11 mouse cellular contexts compared by ENCODE assay signal in genomic region chrX:60893720-60894543, GRCm38 (mm10). TPM values are rescaled to one million over a fixed set of nuclear protein-coding genes. Genes with fewer than 3 reads are reported as not detected.
DNase-seq lines count a peak whose midpoint lies in the region; ATAC-seq and TF ChIP-seq lines count a peak whose summit lies in the region.
"Had no signal": no experiment of that assay in that cellular context is flagged by ENCODE, and none has a peak within 500 bp of the region (broad histone marks: within the 10 kb centered on the region; RNA-seq: fewer than 3 reads in every experiment).

No protein-coding gene starts in this region.

- peak overlapping the region; percentile 75 for H3K4me2 ChIP-seq in forebrain, embryonic 15.5 days (replicated peaks)
- H3K4me2 ChIP-seq in midbrain, embryonic 12.5 days (replicated peaks): peak overlapping the region; percentile 60

- peak; percentile 30 for ATAC-seq in forebrain, embryonic 15.5 days (replicated peaks)
- ATAC-seq in midbrain, embryonic 12.5 days (ENCODE audit: low FRiP score, low read depth): peak; percentile 59
- no peak for ATAC-seq in frontal cortex, adult (ENCODE audit: low TSS enrichment)

- H3K27ac ChIP-seq in gastrocnemius, adult 2 months: no peak overlapping the region
- no peak overlapping the region for H3K27ac ChIP-seq in ES-Bruce4 (ENCODE audit: insufficient read depth, low read length)
- H3K27ac ChIP-seq in forebrain, embryonic 15.5 days (replicated peaks): peak overlapping the region; percentile 78
- peak overlapping the region; percentile 91 for H3K27ac ChIP-seq in midbrain, embryonic 12.5 days (replicated peaks)

- no peak for TF ChIP-seq EP300 in ES-Bruce4 (IDR thresholded peaks at IDR 0.05; ENCODE audit: insufficient read depth, low read depth, low read length)

- H3K4me1 ChIP-seq in ES-Bruce4 (ENCODE audit: control insufficient read depth, insufficient read depth, low read length): no peaks in the 10 kb centered on the region
- peaks cover 22% of the 10 kb centered on the region for H3K4me1 ChIP-seq in forebrain, embryonic 15.5 days
- H3K4me1 ChIP-seq in midbrain, embryonic 12.5 days: peaks cover 16% of the 10 kb centered on the region; the same call in 1 of the 2 replicates

- no peak overlapping the region for H3K9ac ChIP-seq in ES-Bruce4 (ENCODE audit: low read depth, poor library complexity, severe bottlenecking)
- H3K9ac ChIP-seq in forebrain, embryonic 15.5 days (replicated peaks): peak overlapping the region; percentile 37
- peak overlapping the region; percentile 45 for H3K9ac ChIP-seq in midbrain, embryonic 12.5 days (replicated peaks)

- intact Hi-C loops in gastrocnemius, adult 2 months (cut with DNase I): no loop called here
- intact Hi-C loops in gastrocnemius, postnatal 36 days (cut with DNase I): no loop called here

- WGBS in forebrain, embryonic 15.5 days: 19% methylated on average over 52 of the region's 59 CpGs
- WGBS in midbrain, embryonic 12.5 days: 19% methylated on average over 45 of the region's 59 CpGs

- H3K36me3 ChIP-seq in ES-Bruce4 (ENCODE audit: control insufficient read depth, insufficient read depth, low read length, poor library complexity, severe bottlenecking): no peaks in the 10 kb centered on the region
- H3K36me3 ChIP-seq in forebrain, embryonic 15.5 days: no peaks in the 10 kb centered on the region
- no peaks in the 10 kb centered on the region for H3K36me3 ChIP-seq in midbrain, embryonic 12.5 days

- no peak for DNase-seq in gastrocnemius, adult 2 months
- no peak for DNase-seq in gastrocnemius, postnatal 4 days (ENCODE audit: low spot score in 2 of 2)
- no peak for DNase-seq in gastrocnemius, postnatal 36 days
- no peak for DNase-seq in cerebellum, adult 11-12 months
- DNase-seq: adrenal gland, adult 8-10 months; lung, adult 18-20 months; spleen, adult 18-20 months had no signal

- TF ChIP-seq POLR2A in ES-Bruce4 (IDR thresholded peaks at IDR 0.05; ENCODE audit: insufficient read depth, low read length): no peak

- TF ChIP-seq CTCF in gastrocnemius, adult 2 months (IDR thresholded peaks at IDR 0.05): no peak
- no peak for TF ChIP-seq CTCF in ES-Bruce4 (IDR thresholded peaks at IDR 0.05; ENCODE audit: low read depth, low read length)

- H3K4me3 ChIP-seq in gastrocnemius, adult 2 months: peak overlapping the region; percentile 65
- peak overlapping the region; percentile 48 for H3K4me3 ChIP-seq in ES-Bruce4 (ENCODE audit: low read depth, low read length)
- peak overlapping the region; percentile 60 for H3K4me3 ChIP-seq in forebrain, embryonic 15.5 days
- peak overlapping the region; percentile 65 for H3K4me3 ChIP-seq in midbrain, embryonic 12.5 days

- H3K9me3 ChIP-seq in ES-Bruce4 (replicated peaks; ENCODE audit: control insufficient read depth, insufficient read depth, low read length, poor library complexity, severe bottlenecking): no peaks in the 10 kb centered on the region
- H3K9me3 ChIP-seq in forebrain, embryonic 15.5 days: no peaks in the 10 kb centered on the region
- no peaks in the 10 kb centered on the region for H3K9me3 ChIP-seq in midbrain, embryonic 12.5 days

- H3K27me3 ChIP-seq in ES-Bruce4 (ENCODE audit: control insufficient read depth, insufficient read depth, low read length, poor library complexity, severe bottlenecking): peaks cover 26% of the 10 kb centered on the region
- H3K27me3 ChIP-seq in forebrain, embryonic 15.5 days: no peaks in the 10 kb centered on the region
- peaks cover 12% of the 10 kb centered on the region for H3K27me3 ChIP-seq in midbrain, embryonic 12.5 days

RNA-seq across cellular contexts. Expression of gene Sox3, which starts 0.7 kb away (rescaled TPM):
- total RNA-seq in gastrocnemius, adult 2 months (2021): not detected
- total RNA-seq in gastrocnemius, postnatal 4 days (2021): under 1 TPM in 1 of 2 experiments, not detected in 1; 0.13 TPM
- polyA plus RNA-seq in ES-Bruce4 (2011; ENCODE audit: insufficient read depth, insufficient read length, low read depth, missing spikeins): 2.0 and 2.8 TPM in 2 replicates
- 2.7 and 4.3 TPM in 2 replicates for polyA plus RNA-seq in forebrain, embryonic 15.5 days (2015; fragmentation: Nextera tagmentation; extraction: Ambion mirVana)
- 6.1 and 6.5 TPM in 2 replicates for polyA plus RNA-seq in midbrain, embryonic 12.5 days (2016; fragmentation: Nextera tagmentation; extraction: Ambion mirVana)
- not detected for total RNA-seq in gastrocnemius, postnatal 36 days (2021)
- total RNA-seq: adrenal gland, adult 8-10 months had no signal

Comparison
In these comparisons a context has a peak if more than half of its experiments do, and no peak if none do; other contexts are left out.
1. H3K27ac ChIP-seq: peak in forebrain, embryonic 15.5 days (single experiment) and midbrain, embryonic 12.5 days (single experiment); none in gastrocnemius, adult 2 months (single experiment) and ES-Bruce4 (single experiment).
2. Peak in every context shown above with its lines, with median percentiles within 50 percentile points of each other: H3K4me3 ChIP-seq.